Mouse (Mus musculus) G1E (cell line): ENCODE data around the gene Slc22a12.

Experiments used
- CTCF ChIP-seq: IDR thresholded peaks from 2 replicates; pipeline ENCODE4 v1.5.1; 2012; ENCODE audit warnings: low read depth, low read length, inconsistent platforms, mixed read lengths
- GATA1 ChIP-seq: IDR thresholded peaks from 2 replicates; pipeline ENCODE4 v1.6.1; 2012; ENCODE audit warnings: borderline replicate concordance, low read length, inconsistent platforms, mixed read lengths
- GATA2 ChIP-seq: IDR thresholded peaks from 2 replicates; pipeline ENCODE4 v1.6.1; 2012; ENCODE audit warnings: low read depth, low read length, inconsistent platforms, borderline replicate concordance
- POLR2AphosphoS5 ChIP-seq: IDR thresholded peaks from 2 replicates; pipeline ENCODE4 v1.6.1; 2012; ENCODE audit warnings: low read depth, low read length, inconsistent platforms; ENCODE audit not compliant: insufficient replicate concordance
- TAL1 ChIP-seq: conservative IDR thresholded peaks from 2 replicates; pipeline ENCODE4 v1.6.1; 2012; ENCODE audit warnings: low read depth, low read length, inconsistent platforms, mixed read lengths

GRCm38 (mm10) chr19:6544712-6545111 is 1.9 kb upstream of the Slc22a12 start:
- TF ChIP-seq GATA2 (no peak), CTCF (no peak), TAL1 (no peak), GATA1 (no peak), POLR2AphosphoS5 (no peak)
